Mouse (Mus musculus) cerebellum, adult (tissue): ENCODE data around the gene Retreg1.
A peak's percentile ranks its signal among the peaks of the same experiment; 100 is the strongest.
"Not testable (repeated sequence)": the region's sequence is repeated elsewhere in the genome, so short reads cannot be mapped to it uniquely, and the experiment has no call there.

Source experiments
- ATAC-seq: cut with Nextera tagmentation; 2 replicates; pipeline ENCODE4 v1.9.2; 2017; ENCODE audit warnings: mild to moderate bottlenecking, moderate library complexity, mixed read lengths; ENCODE audit not compliant: insufficient number of reproducible peaks, low FRiP score, low TSS enrichment

Gene Retreg1

GRCm38 (mm10) chr15:25984067-25984733 lies 141.2 kb downstream of the Retreg1 start, which contains the start of gene Zfp622:
Zfp622 (plus strand) TSS chr15:25984366.
- ATAC-seq: peak; percentile 98

DNA sequence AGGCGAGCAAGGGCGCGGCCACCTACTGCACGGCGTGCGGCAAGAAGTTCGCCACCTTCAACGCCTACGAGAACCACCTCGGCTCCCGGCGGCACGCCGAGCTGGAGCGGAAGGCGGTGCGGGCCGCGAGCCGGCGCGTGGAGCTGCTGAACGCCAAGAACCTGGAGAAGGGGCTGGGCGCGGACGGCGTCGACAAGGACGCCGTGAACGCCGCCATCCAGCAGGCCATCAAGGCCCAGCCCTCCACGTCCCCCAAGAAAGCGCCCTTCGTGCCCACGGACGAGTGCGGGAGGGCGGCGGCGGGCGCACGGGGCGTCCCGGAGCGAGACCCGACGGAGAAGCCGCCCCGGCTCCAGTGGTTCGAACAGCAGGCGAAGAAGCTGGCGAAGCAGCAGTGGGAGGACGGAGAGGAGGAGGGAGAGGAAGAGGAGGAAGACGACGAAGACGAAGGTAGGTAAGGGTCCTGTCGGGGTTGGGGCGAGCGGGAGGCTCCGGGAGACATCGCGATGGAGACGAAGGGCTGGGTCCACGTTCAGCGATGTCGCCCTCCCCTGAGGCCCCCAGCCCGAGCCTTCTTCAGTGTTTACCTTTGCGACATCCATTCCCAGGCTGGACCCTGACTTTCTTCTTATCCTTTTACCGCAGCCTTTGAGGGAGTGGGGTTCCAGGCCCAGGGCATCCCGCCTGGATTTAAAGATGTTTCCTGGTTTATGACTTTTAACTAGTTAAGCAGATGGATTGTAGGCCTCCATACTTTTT lies 141.9 kb downstream of the Retreg1 start:
- ATAC-seq: peak; percentile 46

DNA sequence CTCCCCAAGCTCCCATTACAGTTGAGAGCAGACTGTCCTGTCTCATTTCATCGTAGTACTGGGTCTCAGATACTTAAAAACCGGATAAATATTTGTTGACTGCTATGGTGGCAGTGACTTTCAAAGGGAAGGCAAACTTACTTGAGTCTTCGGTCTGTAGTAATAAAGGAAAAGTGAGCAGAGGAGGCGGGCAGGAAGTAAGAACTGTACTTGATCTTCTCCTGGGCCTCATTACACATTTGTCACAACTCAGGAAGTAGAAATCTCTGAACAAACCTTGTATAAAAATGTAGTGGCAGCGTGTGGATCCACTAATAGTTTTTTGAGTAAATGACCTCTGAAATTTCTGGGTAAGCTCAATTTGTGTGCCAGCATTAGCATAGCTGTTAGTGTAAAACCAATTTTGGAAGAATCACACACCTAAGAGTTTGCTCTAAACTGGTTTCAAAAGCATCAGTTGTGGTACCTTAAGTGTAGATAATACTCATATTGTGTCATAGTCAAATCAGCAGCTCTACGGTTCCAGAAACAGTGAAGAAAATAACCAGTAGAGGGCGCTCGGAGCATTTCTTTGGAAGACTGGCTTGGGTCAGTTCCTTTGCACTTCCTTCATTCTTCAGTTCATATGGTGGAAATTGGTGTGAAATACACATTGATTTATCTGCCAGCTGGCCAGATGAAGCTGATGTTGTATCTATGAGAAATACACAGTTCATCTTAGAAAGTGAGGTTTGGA lies 150.2 kb downstream of the Retreg1 start:
- peak; percentile 68; the same call in 1 of the 2 replicates for ATAC-seq

- ATAC-seq: no peak; the same call in 1 of the 2 replicates
Measured at GRCm38 (mm10) chr15:25995521-25995920, 152.5 kb downstream of the Retreg1 start.

DNA sequence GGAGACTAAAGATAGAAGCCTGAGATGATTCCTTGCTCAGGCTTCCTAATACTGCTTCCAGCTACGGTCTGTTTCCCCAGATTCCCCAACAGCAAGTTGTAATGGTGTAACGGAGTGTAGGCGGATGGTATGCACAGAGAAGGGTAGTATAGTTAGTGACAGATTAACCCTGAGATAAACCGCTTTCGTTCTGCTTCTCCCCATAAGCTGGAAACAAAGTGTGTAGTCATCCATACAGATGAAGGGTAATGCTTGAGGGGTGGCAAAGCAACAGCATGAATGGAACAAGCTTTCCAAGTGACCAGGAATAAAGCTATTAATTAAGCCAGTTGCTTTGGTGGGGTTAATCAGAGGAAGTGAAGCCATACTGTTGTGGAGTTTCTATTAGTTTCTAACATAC lies 156.6 kb downstream of the Retreg1 start:
- ATAC-seq: not testable (repeated sequence)

- ATAC-seq: no peak
Measured at GRCm38 (mm10) chr15:26008621-26009020, 165.6 kb downstream of the Retreg1 start.

DNA sequence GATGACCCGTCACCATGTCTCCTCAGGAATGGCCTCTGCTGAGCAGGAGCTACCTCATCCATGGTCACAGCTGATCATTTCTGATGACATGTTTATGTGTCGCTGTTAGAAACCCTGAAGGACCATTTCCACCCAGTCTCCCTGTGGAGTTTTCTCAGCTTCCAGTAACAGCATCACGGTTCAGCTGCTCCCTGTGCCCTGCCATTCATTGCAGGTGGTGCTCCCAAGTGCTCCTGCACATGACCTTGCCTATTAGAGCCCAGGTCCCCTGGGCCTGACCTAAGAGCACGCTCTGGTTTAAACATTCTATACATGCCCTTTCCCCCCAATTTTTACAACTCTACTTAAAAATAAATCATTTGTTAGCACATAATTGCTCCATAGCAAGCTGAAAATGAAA lies 169.9 kb downstream of the Retreg1 start:
- no peak for ATAC-seq

DNA sequence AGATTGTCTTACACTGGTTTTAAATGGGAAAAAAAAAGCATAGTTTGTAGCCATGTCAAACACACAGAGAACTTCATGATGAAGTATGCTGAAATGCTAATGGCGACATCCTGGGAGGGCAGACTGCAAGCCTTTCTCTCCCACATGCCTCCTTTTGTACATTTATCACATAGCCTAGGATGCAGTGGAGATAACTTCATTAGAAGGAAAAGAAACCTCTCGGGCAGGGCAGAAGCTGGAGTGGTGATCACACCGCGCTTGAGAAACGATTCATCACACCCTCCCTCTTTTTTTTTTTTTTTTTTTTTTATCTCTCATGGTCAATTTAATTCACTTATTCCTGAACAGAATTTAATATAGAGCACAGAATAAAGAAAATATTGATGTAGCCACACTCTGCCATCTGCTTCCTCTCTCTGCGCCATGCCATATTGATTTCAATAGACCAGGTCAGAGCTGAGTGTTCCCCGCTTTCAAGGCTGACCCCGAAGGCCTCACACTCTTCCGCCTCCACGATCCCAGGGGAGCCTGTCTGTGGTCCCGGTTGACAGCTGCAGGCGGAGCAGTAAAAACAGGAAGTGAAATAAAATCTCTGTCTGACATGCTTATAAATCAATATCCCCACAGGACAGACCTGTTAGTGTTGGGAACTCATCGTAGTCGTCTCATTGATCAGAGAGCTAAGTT lies 173.1 kb downstream of the Retreg1 start:
- ATAC-seq: no peak

- no peak for ATAC-seq
Measured at GRCm38 (mm10) chr15:26021721-26022120, 178.7 kb downstream of the Retreg1 start.

GRCm38 (mm10) chr15:26022636-26023035 lies 179.7 kb downstream of the Retreg1 start:
- ATAC-seq: no peak
